Comparison of ENCODE assay signal across 1 mouse cellular context in genomic region chr1:135839065-135839464, GRCm38 (mm10).
TF ChIP-seq lines count a peak whose summit lies in the region.

No protein-coding gene starts in this region.

TF ChIP-seq in myocyte, 11 proteins besides CTCF, POLR2A, EP300 and RAD21 (continued from another document):
- TF ChIP-seq E2F4 (IDR thresholded peaks at IDR 0.05; ENCODE audit: insufficient read depth) = no peak
